Mouse (Mus musculus): Measurements from ENCODE around the gene Atp1a3.

- TF ChIP-seq CTCF (IDR thresholded peaks at IDR 0.05; ENCODE audit: extremely low read depth, insufficient read depth, low read length) = no peak
- no peak; the same call in 1 of the 2 replicates for TF ChIP-seq POLR2A (IDR thresholded peaks at IDR 0.05; ENCODE audit: extremely low read depth, insufficient read depth, low read length)
Measured at GRCm38 (mm10) chr7:25009099-25009700, 3.4 kb upstream of the Atp1a3 start.

Data from cortical plate, adult 2 months (tissue).